Mouse (Mus musculus) heart, postnatal 25 days (tissue): ENCODE results near the gene Fblim1. TPM values are rescaled to one million over a fixed set of nuclear protein-coding genes. Genes with fewer than 3 reads are reported as not detected.

ENCODE experiments used
- DNase-seq: peaks from one replicate; pipeline ENCODE4 v3.0.0; 2022; ENCODE audit warnings: low spot score
- intact Hi-C: fragments of 180-260 bp; cut with DNase I; formaldehyde crosslinking; loops from one replicate; pipeline ENCODE4 v1.15.1; 2025
- total RNA-seq, 2 experiments: library from RNA; stranded (reverse); gene quantifications; 2 replicates each; pipeline ENCODE4 v1.2.3; 2021

Fblim1 gene
- total RNA-seq, 2 experiments from 2014 or later: 298 to 316 TPM

DNA sequence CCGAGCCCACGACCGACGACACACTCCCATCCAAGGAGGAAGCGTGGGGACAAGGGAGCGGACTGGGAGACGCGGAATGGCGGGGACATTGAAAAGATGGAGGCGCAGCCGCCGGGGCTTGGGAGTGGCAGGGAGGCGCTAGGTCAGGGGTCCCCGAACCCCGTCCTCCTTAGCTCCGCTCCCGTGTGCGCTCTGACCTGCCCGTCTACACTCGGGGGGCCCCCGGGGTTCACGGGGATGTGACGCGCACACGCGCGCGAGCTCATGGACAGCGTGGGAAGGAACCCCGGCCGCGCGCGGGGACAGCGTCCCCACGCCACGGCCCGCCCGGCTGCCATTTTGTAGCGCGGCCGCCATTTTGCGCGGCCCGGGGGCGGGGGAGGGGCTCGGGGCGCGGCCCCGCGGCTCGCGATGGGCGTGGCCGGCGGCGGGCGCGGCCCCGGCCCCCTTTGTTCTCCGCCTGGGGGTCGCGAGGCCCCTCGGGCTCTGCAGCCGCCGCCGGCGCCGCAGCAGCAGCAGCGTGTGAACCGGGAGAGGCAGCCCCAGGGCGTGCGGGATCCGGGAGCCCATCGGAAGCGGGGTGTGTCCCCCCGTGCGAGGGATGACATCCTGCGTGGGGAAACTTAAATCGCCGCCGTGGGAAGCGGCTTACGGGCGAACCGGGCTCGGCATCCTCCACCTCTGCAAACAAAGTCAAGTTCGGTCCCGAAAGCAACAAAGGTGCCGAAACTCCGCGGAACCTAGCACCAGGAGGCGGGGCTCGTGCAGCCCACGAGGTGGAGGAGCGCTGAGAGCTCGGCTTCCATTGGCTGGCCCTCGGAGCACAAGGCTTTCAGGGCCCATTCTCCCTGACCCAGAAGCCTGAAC is 59.3 kb downstream of the Fblim1 start:
- peak; percentile 77 for DNase-seq
- intact Hi-C loops: loop anchor here (1.0 kb wide), 1 partner anchor 8 kb away; the partner anchor contains the start of gene Spen

DNA sequence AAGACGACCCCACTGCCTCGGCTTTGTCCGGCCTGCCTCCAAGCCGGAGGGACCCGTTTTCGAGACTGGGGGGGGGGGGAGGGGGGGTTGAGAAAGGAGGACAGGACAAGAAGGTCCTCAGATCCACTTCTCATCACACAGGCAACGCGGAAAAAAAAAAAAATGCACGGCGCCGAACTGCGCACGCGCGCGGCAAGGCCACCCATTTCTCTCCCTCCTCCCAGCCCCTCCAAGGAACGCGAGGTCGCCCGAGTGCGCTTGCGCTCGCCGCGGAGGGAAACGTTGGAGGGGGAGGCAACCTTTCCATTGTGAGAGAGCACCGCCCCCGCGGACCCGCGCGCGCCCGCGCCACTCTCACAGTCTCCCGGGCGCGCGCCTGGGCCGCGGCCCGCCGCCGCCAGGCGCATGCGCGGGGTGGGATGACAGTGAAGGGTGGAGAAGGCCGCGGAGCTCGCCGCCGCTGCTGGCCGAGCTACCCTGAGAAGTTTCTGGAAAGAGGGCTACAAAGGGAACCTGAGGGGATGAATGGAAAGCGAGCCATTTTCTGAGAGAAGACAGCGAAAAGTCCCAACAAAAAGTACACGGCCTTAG is 60.1 kb downstream of the Fblim1 start:
- peak; percentile 99 for DNase-seq
- intact Hi-C loops: loop anchor here (1.0 kb wide), 1 partner anchor 8 kb away; the partner anchor contains the start of gene Spen

DNA sequence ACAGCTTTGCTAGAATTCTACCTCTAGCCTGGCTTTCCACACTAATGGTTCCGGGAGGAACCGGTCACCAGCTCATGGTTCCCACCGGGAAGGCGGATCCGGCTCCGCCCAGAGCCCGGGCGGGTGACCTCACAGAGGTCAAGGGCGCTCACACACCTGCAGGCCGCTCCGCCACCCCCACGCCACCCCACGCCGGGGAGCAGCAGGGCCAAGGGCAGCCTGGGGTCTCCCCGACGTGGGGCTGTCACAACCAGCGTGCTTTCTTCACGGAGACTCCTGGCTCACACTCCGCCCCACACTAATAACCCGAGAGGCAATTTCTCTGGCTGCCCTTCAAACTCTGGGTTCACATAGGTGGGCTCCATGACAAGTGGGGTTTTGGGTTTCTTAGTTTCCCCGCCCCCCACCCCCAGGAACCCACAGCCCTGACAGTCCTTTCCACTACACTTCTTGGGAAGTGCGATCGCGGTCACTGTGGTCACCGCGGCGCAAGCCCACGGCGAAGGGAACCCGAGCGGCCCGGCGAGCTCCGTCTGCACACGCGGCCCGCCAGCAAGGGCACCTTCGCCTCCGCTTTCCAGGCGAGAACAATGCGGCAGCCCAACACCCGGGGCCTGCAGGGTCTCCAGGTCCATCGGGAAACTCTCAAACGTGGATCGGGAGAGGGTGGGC is 60.7 kb downstream of the Fblim1 start:
- peak; percentile 69 for DNase-seq
- intact Hi-C loops: no loop called here

DNA sequence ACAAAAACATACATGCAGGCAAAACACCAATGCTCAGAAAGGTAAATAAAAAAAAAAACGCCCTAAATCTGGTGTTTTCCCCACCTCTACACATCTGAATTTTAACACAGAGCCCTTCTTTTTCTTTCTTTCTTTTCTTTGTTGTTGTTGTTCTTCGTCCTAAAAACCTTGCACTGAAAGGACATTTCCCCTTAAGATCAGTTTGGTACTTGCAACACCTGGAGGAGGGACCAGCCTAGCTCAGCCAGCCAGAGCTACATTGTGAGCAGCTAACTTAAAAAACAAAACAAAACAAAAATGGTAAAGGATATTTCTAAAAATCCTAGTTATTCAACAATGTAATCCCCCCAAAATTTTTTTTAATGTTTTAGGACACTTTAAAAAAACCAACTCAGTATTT is 61.4 kb downstream of the Fblim1 start:
- DNase-seq: no peak
- intact Hi-C loops: no loop called here

DNA sequence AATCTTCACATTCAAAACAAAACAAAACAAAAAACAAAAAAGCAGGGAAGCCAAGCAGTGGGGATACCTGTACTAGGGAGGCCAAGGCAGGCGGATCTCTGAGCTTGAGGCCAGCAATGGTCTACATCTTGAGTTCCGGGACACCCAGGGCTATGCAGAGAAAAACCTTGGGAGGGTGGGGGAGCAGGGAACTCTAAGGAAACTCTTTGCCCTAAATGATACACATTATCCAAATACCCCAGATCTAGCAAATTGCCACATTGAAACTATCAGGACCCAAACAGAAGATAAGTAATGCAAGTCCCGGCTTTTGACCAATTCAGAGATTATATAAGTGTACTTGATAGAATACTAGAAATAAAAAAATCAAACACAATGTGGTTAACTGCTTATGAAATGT is 62.3 kb downstream of the Fblim1 start:
- intact Hi-C loops: no loop called here
- DNase-seq: no peak

DNA sequence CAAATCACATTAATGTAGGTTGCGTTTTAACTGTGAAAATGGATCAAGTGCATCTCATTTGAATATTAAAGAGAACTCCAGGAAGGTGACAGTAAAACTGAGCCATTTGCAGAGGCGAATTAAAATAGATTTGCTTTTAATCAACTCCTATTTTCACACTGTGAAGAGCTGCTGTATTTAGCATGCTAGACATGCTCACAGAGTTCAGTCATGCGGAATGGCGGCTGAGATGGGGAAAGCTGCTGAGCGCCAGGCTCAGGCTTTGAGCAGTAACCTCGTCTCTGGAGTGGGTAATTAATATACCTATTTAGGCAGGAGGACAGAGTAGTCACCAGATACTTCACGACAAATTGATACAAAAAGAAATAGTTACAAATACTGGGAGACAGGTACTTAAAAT is 64.0 kb downstream of the Fblim1 start:
- intact Hi-C loops: no loop called here

DNA sequence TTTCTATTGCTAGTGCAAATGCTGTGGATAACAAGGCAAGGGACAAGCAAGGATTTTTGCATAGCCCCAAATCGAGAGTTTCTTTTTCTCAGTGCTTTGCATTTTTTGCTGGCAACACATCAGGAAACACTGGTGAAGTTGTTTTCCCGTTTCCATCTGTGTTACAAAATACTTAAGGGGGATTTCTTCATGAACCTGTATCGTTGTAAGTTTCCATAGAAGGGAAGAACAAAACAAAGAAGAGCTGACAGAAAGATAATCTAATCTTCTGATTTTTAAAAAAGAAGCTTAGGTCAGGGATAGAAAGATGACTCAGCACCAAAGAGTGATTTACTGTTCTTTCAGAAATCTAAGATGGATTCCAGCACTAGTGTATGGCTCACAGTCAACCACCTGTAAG is 65.1 kb downstream of the Fblim1 start:
- no peak for DNase-seq
- intact Hi-C loops: no loop called here

More for the DNA sequence above, 64.0 kb downstream of the Fblim1 start:
- no peak for DNase-seq

DNA sequence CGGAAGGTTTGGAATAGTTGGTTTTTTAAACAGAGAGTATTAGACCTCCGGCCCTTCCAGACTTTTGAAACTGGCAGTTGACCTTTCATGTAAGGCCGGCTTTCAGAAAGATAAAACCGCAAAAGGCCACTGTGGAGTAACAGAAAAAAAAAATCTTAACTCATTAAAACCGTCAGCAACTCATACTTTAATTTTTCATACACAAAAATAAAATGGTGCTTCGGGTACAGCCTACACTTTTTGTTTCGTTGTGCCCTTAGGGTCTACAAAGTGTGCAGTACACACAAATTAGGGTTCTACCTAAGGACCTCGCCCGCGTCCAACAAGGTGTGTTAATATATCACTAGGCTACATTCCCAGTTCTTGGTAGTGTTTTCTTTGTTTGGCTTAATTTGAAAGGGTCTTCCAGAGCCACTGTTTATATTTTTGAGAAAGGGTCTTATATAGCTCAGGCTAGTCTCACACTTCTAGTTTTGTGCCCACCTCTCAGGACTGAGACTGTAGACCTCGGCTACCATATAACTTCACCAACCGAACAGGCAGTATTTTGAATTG is 66.6 kb downstream of the Fblim1 start:
- no peak for DNase-seq
- intact Hi-C loops: no loop called here

DNA sequence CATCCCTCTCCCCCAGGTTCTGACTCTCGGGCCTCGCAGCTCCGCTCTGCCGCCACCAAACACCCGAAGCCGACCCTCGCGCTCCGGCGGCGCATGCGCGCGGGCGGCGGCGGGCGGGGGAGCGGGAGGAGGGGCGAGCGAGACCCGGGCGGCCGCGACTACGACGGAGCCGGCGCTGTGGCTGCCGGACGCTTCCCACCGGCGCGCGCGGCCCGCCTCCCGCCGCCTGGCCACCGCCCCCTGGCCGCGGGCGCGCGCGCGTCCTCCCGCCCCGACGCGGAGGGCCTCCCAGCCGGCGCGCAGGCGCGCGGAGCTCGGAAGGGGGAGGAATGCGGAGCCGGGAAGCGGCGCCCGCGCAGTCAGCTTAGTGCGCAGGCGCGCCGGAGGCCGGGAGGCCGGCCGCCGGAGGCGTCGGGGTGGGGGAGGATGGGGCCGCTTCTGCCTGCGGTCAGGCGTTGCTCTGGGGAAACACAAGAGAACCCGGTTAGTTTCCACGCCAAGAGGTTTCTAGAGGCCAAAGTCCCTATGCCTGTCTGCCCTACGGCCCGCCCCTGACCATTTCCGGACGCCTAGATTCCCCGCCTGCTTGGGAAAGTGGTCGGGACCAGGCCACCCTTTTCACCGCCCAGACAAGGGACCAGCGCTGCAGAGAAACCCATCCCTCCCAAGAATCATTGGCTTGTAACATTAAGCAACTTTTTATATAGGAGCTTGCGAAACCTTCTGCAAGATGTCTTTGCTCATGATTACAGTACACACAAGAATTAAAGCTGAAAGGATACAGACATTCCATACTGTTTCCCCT is 67.3 kb downstream of the Fblim1 start, which contains the start of gene Spen:
TSS of gene Spen (minus strand) at position 190 of the 805 bp plus-strand sequence.
- peak; percentile 95 for DNase-seq
- intact Hi-C loops: loop anchor here (1.0 kb wide), 1 partner anchor 8 kb away; no protein-coding TSS in a partner anchor

DNA sequence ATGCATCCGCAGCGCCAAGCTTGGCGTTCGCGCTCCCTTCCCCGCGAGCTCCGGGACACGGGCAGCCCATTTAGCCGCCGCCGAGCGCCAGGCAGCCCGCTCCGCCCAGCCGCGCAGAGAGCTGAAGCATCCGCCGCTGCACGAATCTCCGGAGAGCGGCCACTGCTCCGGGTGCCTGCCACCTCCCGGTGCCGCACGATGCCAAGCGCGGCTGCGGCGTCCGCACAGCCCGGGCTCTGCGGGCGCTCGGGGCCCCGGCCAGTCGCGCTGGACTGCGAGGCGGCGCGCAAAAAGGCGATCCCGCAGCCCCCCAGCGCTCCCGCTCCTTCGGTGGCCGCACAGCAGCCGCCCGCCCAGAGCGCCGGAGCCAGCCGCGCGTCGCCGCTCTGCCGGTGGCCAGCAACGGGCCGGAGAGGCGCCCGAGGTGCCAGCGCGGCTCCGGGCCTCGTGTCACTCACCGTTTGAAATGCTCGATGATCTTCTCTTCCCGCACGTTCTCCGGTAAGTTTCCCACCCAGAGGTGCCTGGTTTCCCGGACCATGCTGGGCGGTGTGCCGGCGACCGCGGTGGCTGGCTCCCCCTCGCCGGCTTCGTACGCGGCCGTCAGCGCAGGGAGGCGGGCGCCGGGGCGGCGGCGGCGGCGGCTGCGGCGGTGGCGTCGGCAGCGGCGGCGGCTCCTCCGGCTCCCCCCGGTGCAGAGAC is 68.0 kb downstream of the Fblim1 start:
- DNase-seq: no peak
- intact Hi-C loops: loop anchor here (1.0 kb wide), 1 partner anchor 8 kb away; no protein-coding TSS in a partner anchor

DNA sequence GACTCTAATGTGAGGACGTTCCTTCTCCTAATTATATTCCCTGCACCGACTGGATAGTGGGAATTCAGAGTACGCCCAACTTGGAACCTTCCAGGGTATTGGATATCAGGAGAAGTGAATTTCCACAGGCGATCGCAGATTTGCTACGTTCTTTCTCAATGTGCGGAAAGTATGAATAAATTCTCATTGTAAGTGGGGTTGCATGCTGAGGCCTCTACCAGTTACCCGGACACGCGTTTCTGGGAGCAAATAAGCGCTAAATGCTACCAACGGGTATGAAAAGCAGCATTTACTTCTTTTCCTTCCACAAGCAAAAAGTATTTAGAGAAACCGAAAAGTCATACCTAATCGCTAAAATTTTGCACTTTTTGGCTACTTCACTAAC is 68.7 kb downstream of the Fblim1 start:
- intact Hi-C loops: no loop called here
- no peak for DNase-seq

DNA sequence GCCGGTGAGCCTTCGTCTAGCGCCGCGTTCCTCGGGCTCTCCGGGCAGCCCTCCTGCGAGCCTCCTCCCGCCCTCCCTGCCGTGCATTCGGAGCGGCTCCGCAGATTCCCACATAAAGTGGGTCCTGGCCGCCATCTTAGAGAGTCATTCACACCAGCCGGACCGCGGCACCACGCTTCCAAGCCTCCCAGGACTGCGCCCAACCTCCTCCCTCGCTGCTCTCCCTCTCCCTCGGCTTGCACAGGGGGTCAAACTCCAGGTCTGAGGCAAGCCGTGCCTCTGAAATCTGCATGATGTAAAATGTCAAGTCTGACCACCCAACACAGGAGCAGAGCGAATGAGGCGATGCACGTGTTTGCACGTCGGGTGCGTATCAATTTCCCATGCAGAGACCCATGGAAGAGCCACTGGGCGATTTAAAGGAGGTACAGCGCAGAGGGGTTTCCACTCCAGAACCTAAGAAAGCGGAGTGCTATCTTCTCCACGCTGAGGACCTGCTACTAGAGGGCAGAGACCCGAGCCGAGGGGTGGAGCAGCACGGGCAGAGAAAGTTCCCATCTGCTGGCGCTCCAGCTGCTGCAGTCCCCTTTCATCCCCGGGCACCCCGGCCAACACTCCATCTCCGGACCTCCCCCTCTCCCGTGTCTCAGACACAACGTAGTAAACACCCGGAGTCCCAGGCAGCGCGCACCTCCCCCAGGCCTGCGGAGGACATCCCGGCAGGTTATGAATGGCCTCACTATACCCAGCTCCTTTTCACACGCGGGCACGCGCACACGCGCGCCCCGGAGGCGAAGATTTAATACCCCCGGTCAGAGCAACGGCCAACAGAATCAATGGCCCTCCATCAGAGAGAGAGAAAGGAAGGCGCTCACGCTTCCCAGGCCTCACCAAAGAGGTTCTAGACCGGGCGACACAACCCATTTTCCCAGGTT is 69.3 kb downstream of the Fblim1 start:
- no peak for DNase-seq
- intact Hi-C loops: no loop called here

DNA sequence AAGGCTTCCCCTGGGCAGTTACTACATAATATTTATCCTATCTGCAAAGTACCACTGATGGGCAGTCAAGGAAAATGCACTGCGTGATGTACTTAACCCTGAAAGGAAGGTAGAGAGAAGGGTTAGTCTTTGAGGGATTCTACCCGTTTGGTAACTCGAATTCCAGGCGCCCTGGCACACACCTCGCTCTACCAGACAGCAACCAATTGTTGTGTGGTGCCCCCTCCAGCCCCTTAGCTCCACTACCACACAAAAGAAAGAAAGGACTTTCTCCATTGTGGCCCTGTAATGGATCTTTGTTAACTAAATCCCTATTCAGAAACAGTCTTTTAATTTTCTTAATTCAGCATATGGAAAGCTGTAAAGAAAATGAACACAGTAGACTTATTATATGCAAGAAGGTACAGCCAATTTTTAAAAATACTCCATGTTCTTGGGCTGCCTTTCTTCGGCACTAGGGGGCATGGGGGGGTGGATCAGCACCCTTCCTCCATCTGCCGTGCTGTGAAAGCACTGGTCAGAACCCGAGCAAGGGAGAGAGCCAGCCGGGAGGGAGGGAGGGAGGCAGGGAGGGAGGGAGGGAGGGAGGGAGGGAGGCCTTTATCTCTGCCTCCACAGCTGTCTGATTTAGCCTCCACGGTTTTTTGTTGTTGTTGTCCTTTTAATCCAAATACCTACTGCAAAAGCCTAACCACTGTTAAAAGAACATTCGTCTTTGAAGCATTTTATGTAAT is 70.8 kb downstream of the Fblim1 start:
- intact Hi-C loops: no loop called here
- peak; percentile 31 for DNase-seq

DNA sequence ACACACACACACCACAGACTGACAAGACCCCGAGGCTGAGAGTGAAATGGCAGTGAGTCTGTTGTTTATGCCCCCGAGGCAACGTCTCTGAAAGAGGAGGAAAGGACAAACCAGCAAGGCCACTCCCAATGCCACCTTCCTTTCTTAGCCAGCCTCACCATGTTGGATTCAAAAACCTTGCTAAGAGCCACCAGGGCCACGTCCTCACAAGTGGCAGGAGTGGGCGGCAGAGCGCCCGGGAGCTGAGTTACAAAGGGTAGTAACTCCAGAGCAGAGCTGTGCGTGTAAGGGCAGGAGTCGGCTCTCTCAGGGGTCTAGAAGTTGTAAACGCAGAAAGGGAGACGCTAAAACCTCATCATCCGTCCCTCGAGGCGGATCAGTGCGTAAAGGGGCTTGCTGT is 74.9 kb downstream of the Fblim1 start:
- intact Hi-C loops: no loop called here
- DNase-seq: no peak

DNA sequence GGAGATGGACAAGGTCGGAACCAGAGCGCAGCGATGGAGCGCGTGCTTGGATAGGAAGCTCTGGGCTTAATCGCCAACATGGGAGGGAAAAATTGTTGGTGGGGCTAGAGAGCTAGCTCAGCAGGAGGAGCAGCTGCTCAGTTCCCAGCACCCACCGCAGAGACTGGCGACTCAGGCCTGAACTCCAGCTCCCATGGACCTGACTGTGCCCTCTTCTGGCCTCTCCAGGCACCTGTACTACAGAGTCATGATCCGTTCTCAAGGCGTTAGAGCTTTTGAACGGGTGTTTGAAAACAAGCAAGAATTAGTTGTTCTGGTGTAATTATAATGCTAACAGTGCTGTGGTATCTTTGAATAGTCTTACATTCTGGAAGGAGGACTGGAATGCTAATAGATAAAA is 77.0 kb downstream of the Fblim1 start:
- intact Hi-C loops: no loop called here
- DNase-seq: no peak

DNA sequence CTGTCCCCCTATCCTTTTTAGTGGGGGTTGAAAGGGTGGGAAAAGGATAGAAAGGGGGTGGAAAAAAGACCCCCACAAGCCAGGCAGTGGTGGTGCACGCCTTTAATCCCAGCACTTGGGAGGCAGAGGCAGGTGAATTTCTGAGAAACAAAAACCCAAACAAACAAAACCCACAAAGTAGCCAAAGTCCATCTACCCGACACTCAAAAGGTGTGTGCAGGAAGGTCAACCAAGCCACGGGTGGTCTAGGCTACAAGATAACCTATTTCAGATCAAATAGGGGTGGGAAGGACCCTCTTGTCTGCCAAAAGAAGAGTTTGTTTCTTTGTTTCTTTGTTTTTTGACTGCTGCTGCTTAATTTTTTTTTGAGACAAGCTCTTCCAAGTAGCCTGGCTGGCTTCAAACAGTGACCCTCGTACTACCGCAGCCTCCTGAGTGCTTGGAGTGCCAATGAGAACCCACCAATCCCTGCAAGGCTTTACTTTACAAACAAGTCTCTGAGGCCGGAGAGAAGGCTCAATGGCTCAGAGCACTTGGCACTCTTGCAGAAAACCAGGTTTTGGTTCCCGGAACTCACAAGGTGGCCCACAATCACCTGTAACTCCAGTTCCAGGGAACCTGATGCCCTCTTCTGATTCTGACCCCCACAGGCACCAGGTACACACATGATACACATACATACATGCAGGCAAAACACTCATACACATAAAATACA is 78.8 kb downstream of the Fblim1 start:
- intact Hi-C loops: no loop called here
- DNase-seq: no peak
